Mouse (Mus musculus) megakaryocyte, adult 5-6 weeks (primary cell): ENCODE results near the gene Stap1. TPM values are rescaled to one million over a fixed set of nuclear protein-coding genes. Genes with fewer than 3 reads are reported as not detected.

Experiments
- ATAC-seq: 2 replicates; pipeline ENCODE4 v1.8.0; 2016; ENCODE audit warnings: mild to moderate bottlenecking, inconsistent platforms; ENCODE audit not compliant: poor library complexity, severe bottlenecking
- total RNA-seq, 2 experiments: library from RNA; stranded (forward) in 1 of 2; stranded (reverse) in 1 of 2; fragments of 153-499, 151-499 nt in 1 of 2; fragments of 221-1000, 200-1000 nt in 1 of 2; gene quantifications; 2 replicates each; pipeline versions ENCODE4 v1.2.3 to v1.2.4; 2015 to 2017

Stap1 gene
- total RNA-seq (2015) (44.8 and 57.3 TPM in 2 replicates), total RNA-seq (2017) (36.6 and 38.5 TPM in 2 replicates)

DNA sequence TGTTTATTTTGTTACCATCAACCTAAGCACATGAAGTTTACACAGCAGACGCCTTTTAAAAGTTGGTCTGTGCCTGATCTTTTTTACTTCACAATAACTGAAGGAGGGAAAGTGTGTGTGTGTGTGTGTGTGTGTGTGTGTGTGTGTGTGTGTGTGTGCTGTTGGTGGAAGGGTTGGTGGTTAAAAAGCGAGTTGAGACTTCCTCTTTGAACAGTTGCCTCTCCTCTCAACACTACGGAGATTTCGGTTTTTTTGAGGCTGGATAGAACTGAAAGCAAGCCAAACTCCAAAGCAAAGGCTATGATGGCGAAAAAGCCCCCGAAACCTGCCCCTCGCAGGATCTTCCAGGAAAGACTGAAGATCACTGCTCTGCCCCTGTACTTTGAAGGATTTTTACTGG, at the start of gene Stap1:
Gene Stap1, plus strand, starts transcription at position 209 of the 400 bp plus-strand sequence.
- ATAC-seq: peak; percentile 62

DNA sequence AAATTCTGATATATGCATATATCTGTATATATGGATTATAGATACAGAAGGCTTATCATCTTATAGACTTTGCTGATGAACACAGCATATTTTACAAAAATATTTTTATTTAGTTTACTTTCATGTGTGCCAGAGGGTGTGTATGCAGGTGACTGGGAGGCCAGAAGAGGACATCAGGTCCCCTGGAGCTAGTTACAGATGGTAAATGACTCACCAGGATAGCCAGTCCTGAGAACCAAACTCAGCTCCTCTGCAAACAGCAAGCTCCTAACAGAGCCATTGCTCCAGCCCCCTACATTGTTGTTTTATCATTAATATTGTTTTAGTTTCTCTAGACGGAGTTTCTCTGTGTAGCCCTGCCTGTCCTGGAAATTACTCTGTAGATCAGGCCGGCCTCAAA, 41.7 kb upstream of the Stap1 start:
- ATAC-seq: no peak

- ATAC-seq: no peak
Observed at GRCm38 (mm10) chr5:86063501-86063900, 8.0 kb upstream of the Stap1 start.

- peak; percentile 81 for ATAC-seq
Observed at GRCm38 (mm10) chr5:86065101-86065875, 6.3 kb upstream of the Stap1 start, which contains the start of gene Cenpc1. Cenpc1 (minus strand) TSS chr5:86065583.

DNA sequence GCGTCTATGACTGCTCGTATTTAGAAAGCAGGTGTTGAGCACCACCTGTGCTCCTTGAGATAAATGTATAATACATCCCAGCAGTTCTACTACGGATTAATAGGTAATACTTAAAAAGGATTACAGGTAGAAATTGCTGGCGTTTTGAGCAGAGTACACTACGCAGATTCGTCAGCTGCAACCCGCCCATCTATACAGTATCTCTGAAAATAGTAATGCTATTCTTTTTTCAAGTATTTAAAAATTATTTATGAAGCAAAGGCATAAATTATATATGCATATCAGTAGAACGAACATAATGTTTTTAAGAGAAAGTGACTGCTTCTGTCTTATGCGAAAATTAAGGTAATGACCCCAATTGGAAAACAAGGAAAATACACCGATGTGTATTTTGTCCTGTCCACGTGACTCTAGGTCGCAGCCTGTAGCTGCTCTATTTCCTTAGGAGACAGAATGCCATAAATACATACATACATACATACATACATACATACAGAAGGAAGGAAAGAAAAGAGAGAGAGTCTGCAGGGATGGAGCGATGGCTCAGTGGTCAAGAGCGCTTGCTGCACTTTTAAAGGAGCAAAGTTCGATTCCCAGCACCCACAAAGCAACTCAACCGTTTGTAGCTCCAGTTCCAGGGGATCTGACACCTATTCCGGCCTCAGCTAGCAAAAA, 5.5 kb upstream of the Stap1 start:
- peak; percentile 2; the same call in 1 of the 2 replicates for ATAC-seq

DNA sequence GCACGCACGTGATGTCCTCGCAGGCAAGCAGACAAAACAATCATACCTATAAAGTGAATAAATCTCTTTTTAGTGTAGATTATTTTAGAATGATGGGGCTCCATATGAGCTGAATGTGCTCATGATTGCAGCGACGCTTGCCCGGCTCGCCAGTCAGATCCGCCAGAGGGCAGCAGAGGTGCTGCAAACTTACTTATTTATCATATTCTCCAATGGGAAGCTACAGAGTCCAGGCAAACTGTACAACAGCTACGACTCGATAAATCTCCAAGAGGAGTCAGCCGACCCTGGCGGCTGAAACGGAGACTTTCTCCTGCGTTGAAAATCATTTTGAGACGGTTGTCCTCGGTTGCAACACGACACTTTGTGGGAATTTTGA, 5.0 kb upstream of the Stap1 start:
- ATAC-seq: peak; percentile 61

DNA sequence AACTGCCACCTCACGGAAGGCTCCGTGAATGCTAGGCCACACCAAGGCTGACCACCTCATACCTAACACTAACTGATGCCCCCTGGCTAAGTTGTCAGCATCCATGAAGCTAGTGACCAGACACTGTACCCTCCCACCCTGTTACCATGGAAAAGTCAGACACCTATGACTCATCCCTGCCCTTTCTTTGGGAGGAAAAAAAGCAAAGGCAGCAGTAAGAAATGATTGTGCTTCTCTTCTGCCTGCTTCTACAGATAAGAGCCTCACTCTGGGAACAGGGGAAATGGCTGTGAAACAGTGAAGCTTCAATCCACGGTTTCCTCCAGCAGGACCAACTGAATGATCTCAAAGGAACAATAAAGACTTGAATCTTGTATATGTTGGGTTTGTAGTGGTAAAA, 3.1 kb upstream of the Stap1 start:
- peak; percentile 28 for ATAC-seq

DNA sequence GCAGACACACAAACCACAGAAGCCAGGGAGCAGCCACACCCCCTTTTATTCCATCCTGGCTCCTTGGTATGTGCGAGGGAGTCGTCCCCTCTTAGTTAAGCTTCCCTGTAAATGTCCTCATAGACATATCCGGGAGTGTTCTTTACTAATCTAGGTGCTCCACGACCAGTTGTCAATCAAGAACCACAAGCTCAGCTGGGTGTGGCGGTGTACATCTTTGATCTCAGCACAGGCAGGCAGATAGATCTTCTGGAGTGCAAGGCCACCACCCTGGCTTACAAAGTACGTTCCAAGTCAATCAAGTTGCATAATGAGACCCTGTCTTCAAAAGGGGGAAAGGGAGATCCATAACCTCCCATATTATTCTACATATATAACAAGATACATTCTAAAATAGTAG, 2.4 kb upstream of the Stap1 start:
- no peak for ATAC-seq

DNA sequence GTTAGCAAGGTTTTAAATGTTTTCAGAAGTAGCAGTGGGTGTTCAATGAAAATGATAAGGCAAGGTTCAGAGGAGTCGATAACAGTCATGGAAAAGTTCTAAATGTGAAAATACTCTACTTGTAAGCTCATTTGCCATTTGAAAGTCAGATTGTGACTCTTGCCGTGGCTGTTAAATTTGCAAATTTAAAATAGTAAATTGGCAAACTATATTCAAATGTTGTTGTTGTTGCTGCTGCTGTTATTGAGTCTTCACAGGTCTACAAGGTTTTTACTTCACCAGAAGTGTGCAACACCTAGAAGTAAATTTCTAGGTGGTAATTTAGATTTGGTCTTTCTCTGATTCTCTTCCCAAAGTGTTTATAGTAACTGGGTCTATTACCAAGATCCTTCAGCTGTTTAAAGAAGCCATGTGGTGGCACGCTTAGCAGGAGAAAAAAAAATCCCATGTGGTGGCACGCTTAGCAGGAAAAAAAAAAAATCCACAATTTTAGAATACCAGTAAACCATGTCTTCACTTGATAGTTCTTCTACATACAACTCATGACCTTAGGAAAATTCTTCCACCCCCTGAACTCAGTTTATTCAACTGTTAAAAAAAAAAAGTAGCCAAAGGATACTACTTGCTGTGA, 1.3 kb downstream of the Stap1 start:
- no peak for ATAC-seq

GRCm38 (mm10) chr5:86078720-86079334, 7.3 kb downstream of the Stap1 start:
- peak; percentile 92 for ATAC-seq

DNA sequence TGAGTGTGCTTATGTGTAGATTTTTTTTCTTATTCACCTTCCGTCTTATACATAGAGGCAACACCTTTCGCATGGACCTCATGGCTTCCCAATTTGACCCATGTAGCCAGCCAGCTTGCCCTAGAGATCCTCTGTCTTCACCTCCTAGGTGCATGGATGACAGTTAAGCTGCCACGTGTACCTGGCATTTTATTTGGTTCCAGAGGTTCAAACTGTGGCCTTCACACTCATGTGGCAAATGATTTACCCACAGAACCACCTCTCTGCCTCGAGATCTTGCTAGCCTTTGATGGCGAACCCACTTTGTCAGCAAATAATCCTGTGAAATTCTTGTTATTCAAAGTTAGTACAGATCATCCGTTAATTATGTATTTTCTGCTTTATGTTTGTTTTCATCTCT, 12.4 kb downstream of the Stap1 start:
- no peak for ATAC-seq

- ATAC-seq: peak; percentile 97
Observed at GRCm38 (mm10) chr5:86084979-86085378, 13.4 kb downstream of the Stap1 start.

GRCm38 (mm10) chr5:86086751-86087150, 15.2 kb downstream of the Stap1 start:
- ATAC-seq: peak; percentile 67

DNA sequence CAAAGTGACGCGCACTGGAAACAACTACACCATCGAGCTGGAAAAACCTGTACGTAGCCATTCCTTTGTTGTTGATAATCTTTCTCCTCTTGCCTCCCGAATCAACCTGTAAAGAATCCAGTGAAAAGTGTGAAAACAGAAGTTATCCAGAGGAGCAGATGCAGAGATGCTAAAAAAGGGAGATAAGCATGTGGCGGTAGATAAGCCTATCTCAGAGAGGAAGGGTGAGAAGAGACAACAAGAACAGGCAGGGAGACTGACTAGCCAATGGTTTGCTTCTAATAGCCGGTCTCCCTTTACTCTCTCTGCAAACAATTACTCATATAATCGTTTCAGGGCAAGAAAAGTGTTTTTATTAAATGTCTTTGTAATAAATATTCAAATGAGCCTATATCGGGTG, 23.2 kb downstream of the Stap1 start:
- no peak for ATAC-seq

- ATAC-seq: 0 out of 2 replicates have a peak, but pooled peaks have one; percentile 31
Observed at GRCm38 (mm10) chr5:86098988-86099387, 27.4 kb downstream of the Stap1 start.

- peak; percentile 93 for ATAC-seq
Observed at GRCm38 (mm10) chr5:86100621-86101020, 29.1 kb downstream of the Stap1 start.

DNA sequence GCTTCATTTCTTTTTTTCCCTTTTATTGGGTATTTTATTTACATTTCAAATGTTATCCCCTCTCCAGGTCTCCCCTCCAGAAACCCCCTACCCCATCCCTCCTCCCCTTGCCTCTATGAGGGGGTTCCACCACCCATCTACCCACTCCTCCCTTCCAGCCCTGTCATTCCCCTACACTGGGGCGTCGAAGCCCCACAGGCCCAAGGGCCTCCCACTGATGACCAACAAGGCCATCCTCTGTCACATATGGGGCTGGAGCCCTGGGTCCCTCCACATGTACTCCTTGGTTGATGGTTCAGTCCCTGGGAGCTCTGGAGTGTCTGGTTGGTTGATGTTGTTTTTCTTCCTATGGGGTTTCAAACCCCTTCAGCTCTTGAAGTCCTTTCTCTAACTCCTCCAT, 30.6 kb downstream of the Stap1 start:
- ATAC-seq: no peak

- ATAC-seq: no peak
Observed at GRCm38 (mm10) chr5:86106610-86107009, 35.1 kb downstream of the Stap1 start.

DNA sequence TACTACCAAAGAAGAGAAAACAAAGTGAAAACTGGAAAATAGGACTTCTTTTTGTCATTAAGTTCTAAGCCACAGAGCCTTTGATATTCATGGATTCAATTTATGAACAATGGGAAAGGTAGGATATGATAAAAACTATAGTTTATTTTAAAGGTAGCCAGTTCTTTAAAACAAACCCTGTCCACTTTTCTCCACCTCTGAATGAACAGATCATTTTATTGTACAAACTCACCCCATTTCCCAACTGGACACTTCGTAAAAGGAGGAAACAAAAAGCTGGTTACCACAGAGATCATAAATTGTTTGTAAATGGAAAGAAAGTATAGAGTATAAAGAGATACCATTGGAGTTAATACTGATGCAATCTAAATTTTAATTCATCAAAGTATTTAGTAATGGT, 39.5 kb downstream of the Stap1 start:
- no peak for ATAC-seq

DNA sequence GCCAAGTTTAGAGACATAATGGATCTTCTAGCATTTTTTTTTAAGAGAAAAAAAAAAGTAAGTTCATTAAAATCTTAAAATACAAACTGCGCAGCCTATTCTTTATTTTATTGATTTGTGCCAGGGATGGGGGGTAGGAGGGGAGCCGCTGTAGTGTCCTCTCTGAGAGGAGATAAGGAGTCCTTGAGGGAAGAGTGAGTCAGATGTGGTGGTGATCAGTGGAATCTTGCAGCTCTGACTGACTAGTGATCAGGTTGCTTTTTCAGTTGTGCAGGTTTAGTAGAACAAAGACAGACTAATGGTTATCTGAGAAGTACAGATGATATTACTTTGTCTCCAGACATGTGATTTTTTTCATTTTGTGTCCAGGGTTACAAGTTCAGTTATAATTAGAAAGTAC, 41.5 kb downstream of the Stap1 start:
- no peak for ATAC-seq

- no peak for ATAC-seq
Observed at GRCm38 (mm10) chr5:86113997-86114396, 42.5 kb downstream of the Stap1 start.
